Mouse (Mus musculus): ENCODE data around the gene Snx21.

- TF ChIP-seq EP300 (optimal IDR thresholded peaks at IDR 0.05) (no peak), CTCF (IDR thresholded peaks at IDR 0.05; ENCODE audit: low read depth) (no peak)
These were observed 814 bp downstream of the Snx21 start for GRCm38 (mm10) chr2:164786388-164786885.
